Mouse (Mus musculus): ENCODE measurements at regions not wholly inside any gene's neighbourhood (a gene's known extent, or its start where the extent isn't known, plus 50 kb on each side); places are given as distances from the start of the nearest gene placed in this dataset.

- no peak overlapping the region for H3K9ac ChIP-seq (ENCODE audit: low read length)
- no peak overlapping the region for H3K4me3 ChIP-seq (replicated peaks; ENCODE audit: low read length)
- H3K9me3 ChIP-seq (replicated peaks; ENCODE audit: control insufficient read depth, low read length): no peaks in the 10 kb centered on the region
- no peaks in the 10 kb centered on the region for H3K36me3 ChIP-seq (ENCODE audit: control insufficient read depth, insufficient read depth, low read length)
- ATAC-seq (ENCODE audit: insufficient read depth, low FRiP score): no peak
- 72% methylated on average over 5 of the region's 5 CpGs for WGBS
- no peaks in the 10 kb centered on the region for H3K27me3 ChIP-seq (ENCODE audit: control insufficient read depth, insufficient read depth, low read length)
- no peak overlapping the region for H3K4me2 ChIP-seq (ENCODE audit: low read depth, low read length)
- 0 out of 2 replicates have a peak, but pooled peaks cover 4% of the 10 kb centered on the region for H3K4me1 ChIP-seq (ENCODE audit: control insufficient read depth, insufficient read depth, low read length)
- no peak overlapping the region for H3K27ac ChIP-seq (ENCODE audit: low read length)
Measured at GRCm38 (mm10) chr7:124915637-124916036, 528.8 kb upstream of the Kdm8 start.

- no peak overlapping the region for H3K4me2 ChIP-seq (ENCODE audit: low read depth, low read length)
- H3K27ac ChIP-seq (ENCODE audit: low read length): no peak overlapping the region
- H3K27me3 ChIP-seq (ENCODE audit: control insufficient read depth, insufficient read depth, low read length): no peaks in the 10 kb centered on the region
- no peak overlapping the region for H3K9ac ChIP-seq (ENCODE audit: low read length)
- H3K36me3 ChIP-seq (ENCODE audit: control insufficient read depth, insufficient read depth, low read length): no peaks in the 10 kb centered on the region
- 37% methylated on average over 5 of the region's 5 CpGs for WGBS
- no peaks in the 10 kb centered on the region for H3K9me3 ChIP-seq (replicated peaks; ENCODE audit: control insufficient read depth, low read length)
- no peak overlapping the region for H3K4me3 ChIP-seq (replicated peaks; ENCODE audit: low read length)
- 0 out of 2 replicates have a peak, but pooled peaks cover 4% of the 10 kb centered on the region for H3K4me1 ChIP-seq (ENCODE audit: control insufficient read depth, insufficient read depth, low read length)
- ATAC-seq (ENCODE audit: insufficient read depth, low FRiP score): no peak
Measured at GRCm38 (mm10) chr7:124917606-124918120, 526.8 kb upstream of the Kdm8 start.

- Histone ChIP-seq H3K9ac (ENCODE audit: low read length) (no peak overlapping the region), H3K4me3 (replicated peaks; ENCODE audit: low read length) (no peak overlapping the region), H3K4me2 (ENCODE audit: low read depth, low read length) (no peak overlapping the region), H3K27me3 (ENCODE audit: control insufficient read depth, insufficient read depth, low read length) (no peaks in the 10 kb centered on the region), H3K4me1 (ENCODE audit: control insufficient read depth, insufficient read depth, low read length) (no peaks in the 10 kb centered on the region), H3K36me3 (ENCODE audit: control insufficient read depth, insufficient read depth, low read length) (no peaks in the 10 kb centered on the region), H3K9me3 (replicated peaks; ENCODE audit: control insufficient read depth, low read length) (no peaks in the 10 kb centered on the region), H3K27ac (ENCODE audit: low read length) (no peak overlapping the region)
- no peak for ATAC-seq (ENCODE audit: insufficient read depth, low FRiP score)
- 63% methylated on average over 7 of the region's 7 CpGs for WGBS
Measured at GRCm38 (mm10) chr7:124922806-124923205, 521.7 kb upstream of the Kdm8 start.

GRCm38 (mm10) chr7:124933573-124933972 lies 510.9 kb upstream of the Kdm8 start:
- H3K4me1 ChIP-seq (ENCODE audit: control insufficient read depth, insufficient read depth, low read length): no peaks in the 10 kb centered on the region
- WGBS: 69% methylated on average over 3 of the region's 3 CpGs
- H3K4me2 ChIP-seq (ENCODE audit: low read depth, low read length): no peak overlapping the region
- H3K36me3 ChIP-seq (ENCODE audit: control insufficient read depth, insufficient read depth, low read length): no peaks in the 10 kb centered on the region
- H3K9me3 ChIP-seq (replicated peaks; ENCODE audit: control insufficient read depth, low read length): no peaks in the 10 kb centered on the region
- no peaks in the 10 kb centered on the region for H3K27me3 ChIP-seq (ENCODE audit: control insufficient read depth, insufficient read depth, low read length)
- H3K9ac ChIP-seq (ENCODE audit: low read length): no peak overlapping the region
- no peak for ATAC-seq (ENCODE audit: insufficient read depth, low FRiP score)
- H3K27ac ChIP-seq (ENCODE audit: low read length): no peak overlapping the region
- no peak overlapping the region for H3K4me3 ChIP-seq (replicated peaks; ENCODE audit: low read length)

GRCm38 (mm10) chr7:124939357-124939756 lies 505.1 kb upstream of the Kdm8 start:
- no peaks in the 10 kb centered on the region for H3K4me1 ChIP-seq (ENCODE audit: control insufficient read depth, insufficient read depth, low read length)
- no peak overlapping the region for H3K27ac ChIP-seq (ENCODE audit: low read length)
- WGBS: 86% methylated on average over 1 of the region's 1 CpGs
- H3K9me3 ChIP-seq (replicated peaks; ENCODE audit: control insufficient read depth, low read length): no peaks in the 10 kb centered on the region
- no peak overlapping the region for H3K4me2 ChIP-seq (ENCODE audit: low read depth, low read length)
- no peaks in the 10 kb centered on the region for H3K27me3 ChIP-seq (ENCODE audit: control insufficient read depth, insufficient read depth, low read length)
- H3K36me3 ChIP-seq (ENCODE audit: control insufficient read depth, insufficient read depth, low read length): no peaks in the 10 kb centered on the region
- no peak overlapping the region for H3K4me3 ChIP-seq (replicated peaks; ENCODE audit: low read length)
- no peak overlapping the region for H3K9ac ChIP-seq (ENCODE audit: low read length)
- ATAC-seq (ENCODE audit: insufficient read depth, low FRiP score): no peak

DNA sequence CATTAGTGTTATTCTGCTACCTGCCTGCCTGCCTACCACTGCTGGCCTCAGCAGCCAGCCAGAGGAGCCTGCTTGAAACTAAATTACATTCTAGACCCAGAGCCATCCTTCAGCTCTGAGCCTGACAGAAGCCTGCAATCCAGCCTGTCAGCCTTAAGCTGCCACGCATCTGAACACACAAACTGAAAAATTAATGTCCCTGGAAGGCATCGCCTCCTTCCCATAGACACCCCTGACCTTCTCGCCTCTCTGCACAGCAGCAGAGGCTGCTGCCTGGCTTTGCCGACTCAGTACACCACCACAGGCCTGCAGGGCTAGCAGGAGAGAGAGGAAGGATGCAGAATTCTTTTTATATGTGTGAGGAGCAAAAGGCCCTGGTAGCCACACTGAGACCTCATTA lies 502.9 kb upstream of the Kdm8 start:
- Histone ChIP-seq H3K4me3 (replicated peaks; ENCODE audit: low read length) (no peak overlapping the region), H3K9me3 (replicated peaks; ENCODE audit: control insufficient read depth, low read length) (no peaks in the 10 kb centered on the region), H3K27ac (ENCODE audit: low read length) (no peak overlapping the region), H3K4me1 (ENCODE audit: control insufficient read depth, insufficient read depth, low read length) (no peaks in the 10 kb centered on the region), H3K36me3 (ENCODE audit: control insufficient read depth, insufficient read depth, low read length) (no peaks in the 10 kb centered on the region), H3K4me2 (ENCODE audit: low read depth, low read length) (no peak overlapping the region), H3K9ac (ENCODE audit: low read length) (no peak overlapping the region), H3K27me3 (ENCODE audit: control insufficient read depth, insufficient read depth, low read length) (no peaks in the 10 kb centered on the region)
- no peak for ATAC-seq (ENCODE audit: insufficient read depth, low FRiP score)
- 57% methylated on average over 4 of the region's 4 CpGs for WGBS

DNA sequence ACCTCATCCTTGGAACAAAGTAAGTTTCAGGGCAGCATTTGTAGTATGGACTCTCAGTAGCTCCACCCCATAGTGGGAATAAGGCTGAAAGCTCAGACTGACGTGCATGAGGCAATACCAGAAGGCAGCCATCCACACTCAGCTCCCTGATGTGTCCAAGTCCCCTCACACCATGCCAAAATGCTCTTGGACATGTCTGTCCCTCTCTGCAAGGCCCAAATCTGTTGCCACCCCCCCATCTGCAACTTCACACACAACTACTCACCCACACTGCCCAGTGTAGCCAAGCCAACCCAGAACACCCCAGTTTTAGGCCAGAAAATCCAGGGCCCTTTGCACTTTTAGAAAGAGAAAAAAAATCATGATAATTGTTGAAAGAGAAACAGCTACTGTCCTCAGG lies 498.1 kb upstream of the Kdm8 start:
- whole genome bisulfite sequencing: 59% methylated on average over 1 of the region's 1 CpGs
- Histone ChIP-seq H3K27ac (ENCODE audit: low read length) (no peak overlapping the region), H3K4me2 (ENCODE audit: low read depth, low read length) (no peak overlapping the region), H3K4me3 (replicated peaks; ENCODE audit: low read length) (no peak overlapping the region), H3K4me1 (ENCODE audit: control insufficient read depth, insufficient read depth, low read length) (no peaks in the 10 kb centered on the region), H3K27me3 (ENCODE audit: control insufficient read depth, insufficient read depth, low read length) (no peaks in the 10 kb centered on the region), H3K9me3 (replicated peaks; ENCODE audit: control insufficient read depth, low read length) (no peaks in the 10 kb centered on the region; the same call in 1 of the 2 replicates), H3K36me3 (ENCODE audit: control insufficient read depth, insufficient read depth, low read length) (no peaks in the 10 kb centered on the region), H3K9ac (ENCODE audit: low read length) (no peak overlapping the region)
- ATAC-seq (ENCODE audit: insufficient read depth, low FRiP score): no peak

GRCm38 (mm10) chr7:124957329-124957728 lies 487.1 kb upstream of the Kdm8 start:
- Histone ChIP-seq H3K4me1 (ENCODE audit: control insufficient read depth, insufficient read depth, low read length) (no peaks in the 10 kb centered on the region), H3K9ac (ENCODE audit: low read length) (no peak overlapping the region), H3K9me3 (replicated peaks; ENCODE audit: control insufficient read depth, low read length) (no peaks in the 10 kb centered on the region), H3K27me3 (ENCODE audit: control insufficient read depth, insufficient read depth, low read length) (no peaks in the 10 kb centered on the region), H3K4me3 (replicated peaks; ENCODE audit: low read length) (no peak overlapping the region), H3K27ac (ENCODE audit: low read length) (no peak overlapping the region), H3K36me3 (ENCODE audit: control insufficient read depth, insufficient read depth, low read length) (no peaks in the 10 kb centered on the region), H3K4me2 (ENCODE audit: low read depth, low read length) (no peak overlapping the region)
- ATAC-seq (ENCODE audit: insufficient read depth, low FRiP score): no peak
- 69% methylated on average over 6 of the region's 6 CpGs for WGBS

DNA sequence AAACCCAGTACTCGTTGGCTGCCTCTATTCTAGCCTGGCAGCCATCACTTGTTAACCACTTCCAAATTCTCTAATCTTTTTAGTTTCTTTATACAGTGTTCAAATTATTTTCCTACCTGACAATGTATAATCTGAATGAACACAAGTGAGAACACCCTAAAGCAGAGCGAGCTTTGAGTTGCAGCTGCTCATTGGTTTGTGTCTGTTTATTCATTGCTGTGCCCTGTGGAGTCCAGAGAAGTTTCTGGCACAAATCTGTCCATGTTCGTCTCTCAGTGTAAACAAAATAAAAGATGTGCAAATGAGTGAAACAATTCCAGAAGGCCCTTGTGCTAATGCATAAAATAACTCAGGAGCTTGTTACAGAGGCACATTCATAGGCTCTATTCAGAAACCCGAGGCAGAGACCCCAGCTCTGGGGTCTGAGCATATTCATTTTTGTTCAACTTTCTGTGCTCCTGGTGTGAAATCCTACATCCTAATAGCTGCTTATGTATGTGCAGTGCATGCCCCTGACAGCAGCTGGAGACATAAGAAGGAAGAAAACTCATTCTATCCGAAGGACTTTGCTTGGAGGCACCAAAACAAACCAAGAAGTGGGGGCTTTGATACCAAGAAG lies 469.5 kb upstream of the Kdm8 start:
- H3K9ac ChIP-seq (ENCODE audit: low read length): no peak overlapping the region
- no peak overlapping the region for H3K4me2 ChIP-seq (ENCODE audit: low read depth, low read length)
- 58% methylated on average over 5 of the region's 5 CpGs for WGBS
- ATAC-seq (ENCODE audit: insufficient read depth, low FRiP score): no peak
- H3K9me3 ChIP-seq (replicated peaks; ENCODE audit: control insufficient read depth, low read length): no peaks in the 10 kb centered on the region
- no peaks in the 10 kb centered on the region for H3K4me1 ChIP-seq (ENCODE audit: control insufficient read depth, insufficient read depth, low read length)
- H3K27ac ChIP-seq (ENCODE audit: low read length): no peak overlapping the region
- H3K4me3 ChIP-seq (replicated peaks; ENCODE audit: low read length): no peak overlapping the region
- no peaks in the 10 kb centered on the region for H3K36me3 ChIP-seq (ENCODE audit: control insufficient read depth, insufficient read depth, low read length)
- no peaks in the 10 kb centered on the region for H3K27me3 ChIP-seq (ENCODE audit: control insufficient read depth, insufficient read depth, low read length)

Data from stomach, embryonic 16.5 days (tissue).